Mouse (Mus musculus) macrophage (primary cell): ENCODE results near the gene Taar7d. TPM values are rescaled to one million over a fixed set of nuclear protein-coding genes. Genes with fewer than 3 reads are reported as not detected.
"Not testable (repeated sequence)": the region's sequence is repeated elsewhere in the genome, so short reads cannot be mapped to it uniquely, and the experiment has no call there.

ENCODE experiments used
- H3K27ac ChIP-seq: fragments of 350-480 bp; formaldehyde crosslinking; 2 replicates; pipeline ENCODE4 v1.9.0; 2021
- H3K36me3 ChIP-seq: fragments of 350-480 bp; formaldehyde crosslinking; 2 replicates; pipeline ENCODE4 v1.9.0; 2021; ENCODE audit errors: inconsistent target
- H3K4me3 ChIP-seq: fragments of 350-480 bp; formaldehyde crosslinking; 2 replicates; pipeline ENCODE4 v1.9.0; 2021; ENCODE audit errors: inconsistent target
- H3K79me2 ChIP-seq: fragments of 350-480 bp; formaldehyde crosslinking; 2 replicates; pipeline ENCODE4 v1.9.0; 2021; ENCODE audit errors: inconsistent target
- WGBS: methylation state at CpG from one replicate; pipeline ENCODE4 v1.1.7; 2026; ENCODE audit warnings: inconsistent platforms; ENCODE audit not compliant: missing documents; 5-methylcytosine and 5-hydroxymethylcytosine counted together
- polyA plus RNA-seq: library from polyadenylated mRNA; stranded (reverse); fragments of 250-400 nt; gene quantifications from 3 replicates; pipeline ENCODE4 v1.2.4, GENCODE M21; 2018; ENCODE audit warnings: inconsistent platforms

Taar7d gene
- polyA plus RNA-seq, 1 experiment from 2014 or later, result not detected

- 27% methylated on average over 3 of the region's 3 CpGs for WGBS
- no peak overlapping the region for H3K4me3 ChIP-seq
- no peaks in the 10 kb centered on the region for H3K79me2 ChIP-seq
- no peak overlapping the region for H3K27ac ChIP-seq
- no peaks in the 10 kb centered on the region for H3K36me3 ChIP-seq
These were observed 32.0 kb downstream of the Taar7d start for GRCm38 (mm10) chr10:24058986-24059385.

GRCm38 (mm10) chr10:24074751-24075150, 47.7 kb downstream of the Taar7d start:
- not testable (repeated sequence) for H3K36me3 ChIP-seq, H3K27ac ChIP-seq, H3K79me2 ChIP-seq, H3K4me3 ChIP-seq
- WGBS, result 46% methylated on average over 2 of the region's 2 CpGs

GRCm38 (mm10) chr10:24076200-24076599, 49.2 kb downstream of the Taar7d start, which contains the start of gene Taar8a:
TSS of gene Taar8a (plus strand) at chr10:24076500.
- not testable (repeated sequence) for H3K27ac ChIP-seq, H3K36me3 ChIP-seq, H3K4me3 ChIP-seq, H3K79me2 ChIP-seq
- 93% methylated on average over 1 of the region's 4 CpGs for WGBS

Other genes with a start within 250 kb of the Taar7d start
- 762 to 2,105 TPM (median 1,911 TPM) in 3 replicates for gene Rps12, start 239.9 kb upstream of the Taar7d start, polyA plus RNA-seq
- 1.3 to 1.5 TPM (median 1.4 TPM) in 3 replicates for gene Slc18b1, start 230.2 kb upstream of the Taar7d start, polyA plus RNA-seq
- gene Vnn3, start 175.8 kb upstream of the Taar7d start, polyA plus RNA-seq, result 0.67 to 5.3 TPM (median 1.7 TPM) in 3 replicates
- gene Vnn1, start 132.5 kb upstream of the Taar7d start, polyA plus RNA-seq, result not detected in 3 replicates
- not detected in 3 replicates for gene Taar1, start 106.9 kb upstream of the Taar7d start, polyA plus RNA-seq
- gene Taar2, start 88.7 kb upstream of the Taar7d start, polyA plus RNA-seq, result not detected in 3 replicates
- gene Taar3, start 77.7 kb upstream of the Taar7d start, polyA plus RNA-seq, result not detected in 3 replicates
- not detected in 3 replicates for gene Taar4, start 66.7 kb upstream of the Taar7d start, polyA plus RNA-seq
- not detected in 3 replicates for gene Taar5, start 56.5 kb upstream of the Taar7d start, polyA plus RNA-seq
- not detected in 3 replicates for gene Taar6, start 41.6 kb upstream of the Taar7d start, polyA plus RNA-seq
- gene Taar7a, start 33.7 kb upstream of the Taar7d start, polyA plus RNA-seq, result not detected in 3 replicates
- gene Taar7b, start 27.3 kb upstream of the Taar7d start, polyA plus RNA-seq, result not detected in 3 replicates
- not detected in 3 replicates for gene Taar7e, start 10.4 kb downstream of the Taar7d start, polyA plus RNA-seq
- gene Taar7f, start 22.3 kb downstream of the Taar7d start, polyA plus RNA-seq, result not detected in 3 replicates
- not detected in 3 replicates for gene Taar8a, start 49.3 kb downstream of the Taar7d start, polyA plus RNA-seq
- not detected in 3 replicates for gene Taar8b, start 65.1 kb downstream of the Taar7d start, polyA plus RNA-seq
- gene Taar8c, start 74.7 kb downstream of the Taar7d start, polyA plus RNA-seq, result not detected in 3 replicates
- gene Taar9, start 82.3 kb downstream of the Taar7d start, polyA plus RNA-seq, result not detected in 3 replicates
- 163 to 202 TPM (median 186 TPM) in 3 replicates for gene Stx7, start 122.1 kb downstream of the Taar7d start, polyA plus RNA-seq
- gene Moxd1, start 196.3 kb downstream of the Taar7d start, polyA plus RNA-seq, result not detected in 3 replicates